Mouse (Mus musculus) heart, adult 2 months (tissue): ENCODE data around the gene Prrt1. TPM values are rescaled to one million over a fixed set of nuclear protein-coding genes. Genes with fewer than 3 reads are reported as not detected.

Source experiments
- DNase-seq, 2 experiments: peaks; one replicate each; pipeline ENCODE4 v3.0.0; 2021
- H3K27ac ChIP-seq: fragments of 200-600 bp; 2 replicates; pipeline ENCODE4 v1.8.1; 2022
- H3K27me3 ChIP-seq: fragments of 200-500 bp; 2 replicates; pipeline ENCODE4 v1.6.1; 2012; ENCODE audit warnings: mild to moderate bottlenecking, low read length, inconsistent platforms, mixed read lengths; ENCODE audit not compliant: control insufficient read depth, insufficient read depth
- H3K36me3 ChIP-seq: fragments of 200-500 bp; 2 replicates; pipeline ENCODE4 v1.6.1; 2012; ENCODE audit warnings: low read length, inconsistent platforms; ENCODE audit not compliant: control insufficient read depth, insufficient read depth
- H3K4me1 ChIP-seq: fragments of 200-500 bp; 2 replicates; pipeline ENCODE4 v1.6.1; 2011; ENCODE audit warnings: low read length; ENCODE audit not compliant: control insufficient read depth, insufficient read depth
- H3K4me3 ChIP-seq: fragments of 200-600 bp; 2 replicates; pipeline ENCODE4 v1.8.1; 2022
- H3K79me2 ChIP-seq: fragments of 200-500 bp; replicated peaks from 2 replicates; pipeline ENCODE4 v1.6.1; 2012; ENCODE audit warnings: mild to moderate bottlenecking, inconsistent platforms, low read length, moderate library complexity, mixed read lengths; ENCODE audit not compliant: control insufficient read depth, insufficient read depth
- H3K9ac ChIP-seq: fragments of 200-500 bp; 2 replicates; pipeline ENCODE4 v1.6.1; 2012; ENCODE audit warnings: low read depth, mild to moderate bottlenecking, control low read depth, inconsistent platforms, low read length, mixed read lengths
- CTCF ChIP-seq: fragments of 200-600 bp; IDR thresholded peaks from 2 replicates; pipeline ENCODE4 v1.8.1; 2022; ENCODE audit warnings: antibody characterized with exemption, mild to moderate bottlenecking, moderate library complexity
- EP300 ChIP-seq: fragments of 200-500 bp; IDR thresholded peaks from 2 replicates; pipeline ENCODE4 v1.6.1; 2011; ENCODE audit warnings: low read depth, low read length, control low read depth; ENCODE audit not compliant: insufficient read depth
- POLR2A ChIP-seq: fragments of 200-500 bp; IDR thresholded peaks from 2 replicates; pipeline ENCODE4 v1.6.1; 2011; ENCODE audit warnings: mild to moderate bottlenecking, low read depth, low read length, control low read depth; ENCODE audit not compliant: insufficient read depth
- WGBS: fragments of 180-500 bp; shearing (Covaris S2); methylation state at CpG from one replicate; pipeline ENCODE4 v1.1.7; 2018; 5-methylcytosine and 5-hydroxymethylcytosine counted together
- intact Hi-C: fragments of 180-260 bp; cut with DNase I; formaldehyde crosslinking; loops from one replicate; pipeline ENCODE4 v1.15.1; 2025
- polyA plus RNA-seq: library from polyadenylated mRNA; depleted of rRNA; stranded (reverse); fragments of >200 nt; gene quantifications from 2 replicates; pipeline ENCODE4 v1.2.3, GENCODE M21; 2012
- total RNA-seq, 2 experiments: library from RNA; stranded (reverse); gene quantifications; 2 replicates each; pipeline ENCODE4 v1.2.3; 2021

Gene Prrt1
- total and polyA plus RNA-seq, 3 experiments, result 0.86 to 7.0 (median 1.4) TPM

DNA sequence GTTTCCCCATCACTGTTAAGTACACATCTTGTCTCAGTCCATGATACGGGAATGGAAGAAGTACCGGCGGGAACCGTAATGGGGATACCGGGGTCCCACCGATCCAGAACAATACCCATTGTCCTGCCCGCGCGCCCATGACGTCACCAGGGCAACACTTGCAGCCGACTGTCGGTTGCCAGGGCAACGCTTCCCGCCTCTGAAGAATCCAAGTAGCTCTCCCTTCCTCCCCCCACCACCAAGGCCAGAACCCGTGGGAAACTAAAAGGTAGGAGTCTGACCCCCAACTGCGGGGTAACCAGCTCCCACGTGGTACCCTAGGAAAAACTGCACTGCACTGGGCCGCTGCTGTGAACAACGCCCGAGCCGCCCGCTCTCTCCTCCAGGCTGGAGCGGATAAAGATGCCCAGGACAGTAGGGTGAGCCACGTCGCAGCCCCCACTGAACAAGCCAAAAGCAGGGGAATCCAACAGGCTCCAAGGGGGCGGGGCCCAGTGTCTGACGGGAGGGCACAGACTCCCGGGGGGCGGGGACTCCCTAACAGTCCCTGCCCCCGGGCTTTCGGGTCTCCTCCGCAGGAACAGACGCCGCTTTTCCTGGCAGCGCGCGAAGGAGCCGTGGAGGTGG lies 42.4 kb upstream of the Prrt1 start:
- Histone ChIP-seq H3K27me3 (no peaks in the 10 kb centered on the region), H3K79me2 (no peaks in the 10 kb centered on the region), H3K9ac (peak overlapping the region; percentile 83), H3K27ac (peak overlapping the region; percentile 89), H3K36me3 (no peaks in the 10 kb centered on the region), H3K4me3 (peak overlapping the region; percentile 74), H3K4me1 (peaks cover 16% of the 10 kb centered on the region)
- intact Hi-C loops, result no loop called here
- WGBS, result under 1% methylated on average over 38 of the region's 38 CpGs
- DNase-seq, result peak; percentile 81 to 86
- TF ChIP-seq EP300 (no peak; the same call in 1 of the 2 replicates), POLR2A (peak; percentile 21; the same call in 1 of the 2 replicates), CTCF (no peak)

DNA sequence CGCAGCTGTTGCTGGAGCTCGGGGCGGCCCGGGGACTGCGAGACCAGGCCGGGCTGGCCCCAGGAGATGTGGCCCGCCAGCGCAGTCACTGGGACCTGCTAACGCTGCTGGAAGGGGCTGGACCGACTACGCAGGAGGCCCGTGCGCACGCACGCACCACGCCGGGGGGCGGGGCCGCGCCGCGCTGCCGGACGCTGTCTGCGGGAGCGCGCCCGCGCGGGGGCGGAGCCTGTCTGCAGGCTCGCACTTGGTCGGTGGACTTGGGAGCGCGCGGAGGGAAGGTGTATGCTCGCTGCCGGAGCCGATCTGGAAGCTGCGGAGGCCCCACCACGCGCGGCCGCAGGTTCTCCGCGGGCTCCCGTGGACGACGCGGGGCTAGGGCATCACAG lies 41.9 kb upstream of the Prrt1 start:
- H3K9ac ChIP-seq, result peak overlapping the region; percentile 94
- intact Hi-C loops, result no loop called here
- peak overlapping the region; percentile 89 for H3K27ac ChIP-seq
- peaks cover 16% of the 10 kb centered on the region for H3K4me1 ChIP-seq
- no peaks in the 10 kb centered on the region for H3K36me3 ChIP-seq
- DNase-seq, result peak; percentile 99
- peak overlapping the region; percentile 74 for H3K4me3 ChIP-seq
- no peaks in the 10 kb centered on the region for H3K79me2 ChIP-seq
- TF ChIP-seq EP300 (0 out of 2 replicates have a peak, but pooled peaks have one; percentile 38), CTCF (no peak), POLR2A (peak; percentile 93)
- WGBS, result under 1% methylated on average over 50 of the region's 50 CpGs
- no peaks in the 10 kb centered on the region for H3K27me3 ChIP-seq

DNA sequence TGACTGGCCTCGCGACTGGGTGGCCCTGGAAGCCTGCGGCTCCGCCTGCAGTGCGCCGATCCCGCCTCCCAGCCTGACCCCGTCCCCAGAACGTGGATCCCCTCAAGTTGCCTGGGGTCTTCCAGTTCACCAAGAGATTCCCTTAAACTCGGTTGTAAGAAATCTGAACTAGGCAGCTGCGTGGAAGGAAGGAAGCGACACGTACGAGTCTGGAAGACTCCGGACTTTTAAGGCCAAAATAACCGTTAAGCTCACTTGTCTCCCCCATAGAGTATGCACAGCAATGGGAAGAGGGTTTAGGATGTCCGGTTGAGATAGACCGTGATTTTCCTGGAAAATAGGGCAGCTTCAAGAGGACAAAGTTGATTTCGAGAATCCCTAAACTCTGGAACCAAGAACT lies 41.5 kb upstream of the Prrt1 start:
- peak overlapping the region; percentile 89 for H3K27ac ChIP-seq
- DNase-seq, result peak in 1 of 2 experiments; percentile 32
- intact Hi-C loops, result no loop called here
- peaks cover 16% of the 10 kb centered on the region for H3K4me1 ChIP-seq
- H3K9ac ChIP-seq, result peak overlapping the region; percentile 94
- 1% methylated on average over 19 of the region's 19 CpGs for WGBS
- no peaks in the 10 kb centered on the region for H3K79me2 ChIP-seq
- TF ChIP-seq EP300, result no peak
- no peak for TF ChIP-seq CTCF
- no peak; the same call in 1 of the 2 replicates for TF ChIP-seq POLR2A
- no peaks in the 10 kb centered on the region for H3K36me3 ChIP-seq
- peak overlapping the region; percentile 74 for H3K4me3 ChIP-seq
- H3K27me3 ChIP-seq, result no peaks in the 10 kb centered on the region

DNA sequence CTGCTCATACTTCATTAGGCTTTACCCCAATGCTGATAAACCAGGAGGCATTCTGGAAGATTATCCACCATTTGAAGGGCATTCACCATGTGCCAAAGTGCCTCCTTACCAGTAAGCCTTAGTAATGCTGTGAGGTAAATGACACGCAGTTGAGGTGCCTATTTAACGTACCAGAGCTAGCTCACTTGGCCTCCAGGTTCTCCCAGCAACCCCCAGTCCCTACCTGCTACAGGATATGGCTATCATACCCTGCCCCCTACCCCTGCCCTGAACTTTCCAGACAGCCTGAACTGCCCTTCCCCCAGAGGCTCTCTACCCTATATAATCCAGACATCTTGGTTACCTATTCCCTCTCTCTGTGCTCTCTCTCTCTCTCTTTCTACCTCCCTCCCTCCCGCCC lies 40.6 kb upstream of the Prrt1 start:
- DNase-seq, result no peak
- no peaks in the 10 kb centered on the region for H3K27me3 ChIP-seq
- no peak overlapping the region for H3K4me3 ChIP-seq
- H3K27ac ChIP-seq, result no peak overlapping the region
- no peaks in the 10 kb centered on the region for H3K79me2 ChIP-seq
- no peaks in the 10 kb centered on the region for H3K36me3 ChIP-seq
- intact Hi-C loops, result no loop called here
- 61% methylated on average over 3 of the region's 3 CpGs for WGBS
- no peak overlapping the region for H3K9ac ChIP-seq
- peaks cover 20% of the 10 kb centered on the region for H3K4me1 ChIP-seq
- TF ChIP-seq POLR2A (peak; percentile 55), EP300 (no peak), CTCF (no peak)

DNA sequence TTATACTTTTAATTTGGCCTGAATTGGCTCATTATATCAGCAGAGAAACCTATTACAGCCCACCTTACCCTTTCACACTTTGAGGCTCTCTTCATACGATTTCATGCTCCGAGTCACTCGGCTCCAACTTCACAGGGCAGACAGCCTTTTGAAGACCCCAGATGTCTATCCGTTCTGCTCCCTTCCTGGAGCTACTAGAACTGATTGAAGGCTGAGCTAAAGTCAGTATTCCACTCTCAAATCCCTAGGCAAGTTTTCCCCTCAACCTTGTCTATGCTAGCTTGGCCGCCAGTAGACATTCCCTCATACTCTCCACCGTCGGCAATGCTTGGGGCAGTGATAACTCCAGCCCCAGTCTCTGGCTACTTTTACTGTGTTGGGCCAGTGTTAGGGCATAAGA lies 40.1 kb upstream of the Prrt1 start:
- H3K9ac ChIP-seq, result 0 out of 2 replicates have a peak overlapping the region, but pooled peaks have one; percentile 4
- peak overlapping the region; percentile 97 for H3K27ac ChIP-seq
- no peaks in the 10 kb centered on the region for H3K36me3 ChIP-seq
- 0 out of 2 replicates have a peak, but pooled peaks have one; percentile 1 for TF ChIP-seq EP300
- no peak for TF ChIP-seq POLR2A
- 35% methylated on average over 7 of the region's 7 CpGs for WGBS
- peak overlapping the region; percentile 24; the same call in 1 of the 2 replicates for H3K4me3 ChIP-seq
- H3K79me2 ChIP-seq, result no peaks in the 10 kb centered on the region
- no peak for DNase-seq
- peaks cover 20% of the 10 kb centered on the region for H3K4me1 ChIP-seq
- no peaks in the 10 kb centered on the region for H3K27me3 ChIP-seq
- intact Hi-C loops, result no loop called here

DNA sequence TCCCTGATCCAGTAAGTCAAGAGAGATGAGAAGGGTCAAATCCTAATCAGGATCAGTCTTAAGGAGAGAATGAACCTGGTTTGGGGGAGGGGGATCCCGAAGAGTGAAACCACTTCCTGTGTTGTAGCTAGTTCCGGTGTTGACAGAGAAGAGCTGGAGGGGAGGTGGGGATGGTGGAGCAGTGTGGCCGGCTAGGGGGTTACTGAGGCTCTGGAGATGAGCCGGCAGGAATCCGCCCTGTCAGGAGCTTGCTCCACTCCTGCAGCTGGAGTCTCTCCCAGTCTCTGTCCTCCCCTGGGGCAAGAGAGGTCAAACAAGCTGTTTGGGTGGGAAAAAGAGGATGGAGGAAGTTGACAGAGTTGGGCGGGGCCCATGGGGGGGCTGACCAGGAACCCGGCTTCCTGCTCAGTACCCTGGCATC lies 39.6 kb upstream of the Prrt1 start, which contains the start of gene Gpsm3:
TSS of gene Gpsm3 (plus strand) at position 126 of the 421 bp plus-strand sequence.
- Histone ChIP-seq H3K79me2 (no peaks in the 10 kb centered on the region), H3K4me3 (peak within 1 kb of the TSS; percentile 33), H3K27ac (peak within 1 kb of the TSS; percentile 97), H3K36me3 (no peaks in the 10 kb centered on the region), H3K27me3 (no peaks in the 10 kb centered on the region), H3K9ac (peak within 1 kb of the TSS; percentile 55), H3K4me1 (peaks cover 20% of the 10 kb centered on the region)
- intact Hi-C loops, result loop anchor here (10.0 kb wide), 1 partner anchor 665 kb away; the partner anchor contains the start of gene Rgl2
- peak; percentile 79 to 85 for DNase-seq
- 6% methylated on average over 7 of the region's 7 CpGs for WGBS
- TF ChIP-seq POLR2A (peak; percentile 60; the same call in 1 of the 2 replicates), EP300 (0 out of 2 replicates have a peak, but pooled peaks have one; percentile 10), CTCF (no peak)
